Mouse (Mus musculus): ENCODE results near the gene Npr3. TPM values are rescaled to one million over a fixed set of nuclear protein-coding genes. Genes with fewer than 3 reads are reported as not detected.

Npr3 gene
- total RNA-seq (2014; fragmentation: Nextera tagmentation): not detected in 2 replicates
- total RNA-seq (2017): not detected in 2 replicates

GRCm38 (mm10) chr15:11906571-11907531, at the start of gene Npr3:
TSS of gene Npr3 (minus strand) at chr15:11907287.
- no peak for ATAC-seq (replicated peaks; ENCODE audit: low FRiP score, low TSS enrichment, poor library complexity, severe bottlenecking)

DNA sequence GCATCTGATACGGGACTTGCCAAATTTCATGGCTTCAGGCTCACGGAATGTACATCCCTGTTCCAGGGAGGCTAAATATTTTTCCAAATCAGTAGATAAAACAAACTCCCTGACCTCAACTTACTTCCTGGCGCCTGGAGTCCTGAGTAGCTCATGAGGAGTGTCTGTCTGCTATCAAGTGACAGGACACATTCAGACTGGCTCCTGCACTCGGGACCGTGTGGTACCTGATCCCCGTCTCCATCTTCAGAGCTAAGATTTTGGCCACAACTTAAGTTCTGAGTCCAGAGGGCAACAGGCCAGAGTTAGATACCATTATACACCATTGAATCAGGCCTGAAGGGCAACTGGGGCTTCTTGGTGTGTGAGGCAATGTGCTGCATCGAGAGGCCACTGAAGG, 49.0 kb upstream of the Npr3 start:
- no peak for ATAC-seq (replicated peaks; ENCODE audit: low FRiP score, low TSS enrichment, poor library complexity, severe bottlenecking)

DNA sequence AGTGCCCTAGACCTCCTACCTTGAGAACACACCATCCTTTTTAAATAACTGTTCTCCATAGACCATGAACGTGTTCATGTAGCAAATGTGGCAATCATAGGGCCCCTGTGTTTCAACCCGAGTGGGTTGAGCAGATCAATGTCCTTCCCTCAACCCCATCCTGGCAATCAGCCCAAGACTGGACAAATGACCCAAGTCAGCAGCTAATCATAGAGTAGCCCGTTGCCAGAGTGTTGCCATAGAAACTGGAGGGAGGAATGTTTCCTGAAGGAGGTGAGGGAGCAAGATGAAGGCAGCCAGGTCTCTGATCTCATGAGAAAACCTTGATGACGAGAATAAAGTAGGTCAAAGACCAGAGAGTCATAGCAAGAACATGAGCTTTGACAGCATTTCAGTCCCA, 47.1 kb upstream of the Npr3 start:
- ATAC-seq (replicated peaks; ENCODE audit: low FRiP score, low TSS enrichment, poor library complexity, severe bottlenecking): no peak

DNA sequence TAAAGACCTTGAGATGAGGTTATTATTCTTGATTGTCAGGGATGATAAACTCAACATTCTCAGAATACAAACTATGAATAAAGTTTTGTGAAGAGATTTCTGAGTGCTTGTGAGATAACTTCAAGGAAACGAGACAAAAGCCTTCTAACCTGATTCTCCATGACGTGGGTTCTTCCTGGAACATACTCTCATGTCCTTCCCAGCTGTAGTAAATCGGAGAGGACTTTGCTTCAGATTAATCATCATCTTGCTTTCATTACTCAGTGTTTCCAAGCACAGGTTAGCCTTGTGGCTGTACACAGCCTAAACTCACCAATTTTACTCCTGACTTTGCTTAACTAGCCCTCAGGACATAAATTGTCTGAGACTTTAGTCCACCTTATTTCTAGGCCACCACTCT, 45.1 kb upstream of the Npr3 start:
- ATAC-seq (replicated peaks; ENCODE audit: low FRiP score, low TSS enrichment, poor library complexity, severe bottlenecking): no peak

GRCm38 (mm10) chr15:11951181-11951580, 44.1 kb upstream of the Npr3 start:
- ATAC-seq (replicated peaks; ENCODE audit: low FRiP score, low TSS enrichment, poor library complexity, severe bottlenecking): no peak

- ATAC-seq (replicated peaks; ENCODE audit: low FRiP score, low TSS enrichment, poor library complexity, severe bottlenecking): no peak
Observed at GRCm38 (mm10) chr15:11950144-11950543, 43.1 kb upstream of the Npr3 start.

GRCm38 (mm10) chr15:11949490-11949889, 42.4 kb upstream of the Npr3 start:
- no peak for ATAC-seq (replicated peaks; ENCODE audit: low FRiP score, low TSS enrichment, poor library complexity, severe bottlenecking)

GRCm38 (mm10) chr15:11940855-11941254, 33.8 kb upstream of the Npr3 start:
- ATAC-seq (replicated peaks; ENCODE audit: low FRiP score, low TSS enrichment, poor library complexity, severe bottlenecking): no peak

DNA sequence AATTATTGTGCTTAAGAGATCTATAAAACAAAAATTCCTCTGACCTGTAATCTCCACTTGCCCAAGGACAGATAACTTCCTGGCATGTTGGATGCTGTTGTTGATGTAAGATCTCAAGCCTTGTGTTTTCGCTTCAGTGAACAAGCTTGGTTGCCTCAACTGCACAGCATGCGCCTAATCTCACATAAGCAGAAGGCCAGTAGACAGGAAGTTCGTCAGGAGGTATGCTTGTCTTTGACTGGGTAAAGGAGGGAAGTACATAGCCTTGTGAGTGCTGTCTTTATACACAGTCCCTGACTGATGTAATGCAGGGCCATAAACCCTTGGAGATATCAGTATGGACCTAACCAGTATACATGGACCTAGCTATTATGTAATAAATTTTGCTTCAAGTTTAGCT, 20.7 kb upstream of the Npr3 start:
- ATAC-seq (replicated peaks; ENCODE audit: low FRiP score, low TSS enrichment, poor library complexity, severe bottlenecking): no peak

DNA sequence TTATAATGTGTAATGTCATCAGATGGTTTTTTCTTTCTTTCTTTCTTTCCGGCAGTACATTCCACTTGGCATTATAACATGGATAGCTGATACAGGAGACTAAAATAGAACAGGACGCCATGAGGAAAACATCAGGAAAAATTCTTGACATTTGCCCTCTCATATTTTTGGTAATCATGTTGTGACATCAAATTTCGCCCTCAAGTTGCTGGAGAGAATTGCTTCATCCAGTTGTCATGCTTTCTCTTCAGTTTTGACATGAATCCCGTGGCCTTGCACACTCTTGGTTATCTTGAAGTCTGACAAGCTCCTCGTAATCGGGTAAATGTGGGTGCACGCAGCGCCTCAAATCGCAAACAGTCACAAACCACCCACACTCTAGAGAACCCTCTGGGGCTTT, 7.0 kb upstream of the Npr3 start:
- ATAC-seq (replicated peaks; ENCODE audit: low FRiP score, low TSS enrichment, poor library complexity, severe bottlenecking): no peak

- ATAC-seq (replicated peaks; ENCODE audit: low FRiP score, low TSS enrichment, poor library complexity, severe bottlenecking): no peak
Observed at GRCm38 (mm10) chr15:11909875-11910274, 2.8 kb upstream of the Npr3 start.

DNA sequence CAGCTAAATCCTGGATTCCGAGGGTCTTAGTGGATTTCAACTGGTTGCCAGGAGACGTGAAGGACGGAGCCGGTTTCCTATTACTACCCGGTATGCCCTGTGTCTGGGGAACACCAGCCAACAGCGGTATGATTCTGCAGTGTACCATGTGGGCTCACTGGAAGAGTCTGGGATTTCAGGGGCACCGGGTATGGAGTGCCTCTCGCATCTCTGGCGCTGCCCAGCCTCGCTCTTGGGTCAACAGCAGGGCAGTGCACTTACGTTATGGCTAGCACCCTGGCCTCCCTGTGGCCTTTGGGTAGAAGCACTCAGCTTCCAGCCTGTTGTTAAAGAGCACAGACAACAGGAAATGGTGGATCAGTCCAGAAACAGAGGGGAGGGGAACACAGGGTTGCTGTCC, 1.1 kb upstream of the Npr3 start:
- no peak for ATAC-seq (replicated peaks; ENCODE audit: low FRiP score, low TSS enrichment, poor library complexity, severe bottlenecking)

- ATAC-seq (replicated peaks; ENCODE audit: low FRiP score, low TSS enrichment, poor library complexity, severe bottlenecking): no peak
Observed at GRCm38 (mm10) chr15:11906021-11906570, 991 bp downstream of the Npr3 start.

GRCm38 (mm10) chr15:11904848-11905672, 2.0 kb downstream of the Npr3 start:
- no peak for ATAC-seq (replicated peaks; ENCODE audit: low FRiP score, low TSS enrichment, poor library complexity, severe bottlenecking)

DNA sequence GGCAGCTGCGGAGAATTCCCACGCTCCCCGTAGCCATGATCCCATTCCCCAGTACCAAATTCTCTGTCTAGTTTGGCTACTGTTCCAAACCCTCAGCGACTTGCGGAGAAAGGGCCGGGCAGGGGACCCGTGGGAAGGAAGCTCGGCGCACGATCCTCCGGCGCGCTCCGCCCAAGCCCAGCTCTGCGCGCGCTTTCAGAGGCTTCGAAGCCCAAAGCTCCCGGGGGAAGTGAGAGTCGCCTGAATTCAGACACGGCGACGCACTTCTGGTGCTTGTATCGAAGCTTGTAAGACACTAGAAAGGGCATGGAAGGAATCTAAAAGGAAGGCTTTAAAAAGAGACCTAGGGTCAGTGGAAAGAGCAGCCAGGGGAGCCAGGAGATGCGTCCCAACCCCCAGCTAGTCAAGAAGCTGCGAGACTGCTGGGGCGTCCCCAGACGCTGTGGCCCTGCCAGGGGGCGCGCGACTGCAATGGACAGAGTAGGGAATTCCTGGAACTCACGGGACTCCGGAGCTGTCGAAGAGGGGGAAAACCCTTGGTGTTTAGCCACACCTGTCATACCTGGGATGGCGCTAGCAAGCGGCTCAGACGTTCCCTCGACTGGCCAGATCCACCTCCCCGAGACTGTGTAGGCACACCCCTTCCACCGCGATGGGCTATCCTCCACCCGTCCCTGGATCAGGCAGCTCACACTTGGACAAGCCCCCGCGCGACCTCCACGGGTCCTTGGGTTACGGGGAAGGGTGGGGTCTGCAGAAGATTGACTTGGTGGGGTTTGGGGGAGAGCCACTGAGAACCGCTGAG, 2.8 kb downstream of the Npr3 start:
- ATAC-seq (replicated peaks; ENCODE audit: low FRiP score, low TSS enrichment, poor library complexity, severe bottlenecking): no peak

DNA sequence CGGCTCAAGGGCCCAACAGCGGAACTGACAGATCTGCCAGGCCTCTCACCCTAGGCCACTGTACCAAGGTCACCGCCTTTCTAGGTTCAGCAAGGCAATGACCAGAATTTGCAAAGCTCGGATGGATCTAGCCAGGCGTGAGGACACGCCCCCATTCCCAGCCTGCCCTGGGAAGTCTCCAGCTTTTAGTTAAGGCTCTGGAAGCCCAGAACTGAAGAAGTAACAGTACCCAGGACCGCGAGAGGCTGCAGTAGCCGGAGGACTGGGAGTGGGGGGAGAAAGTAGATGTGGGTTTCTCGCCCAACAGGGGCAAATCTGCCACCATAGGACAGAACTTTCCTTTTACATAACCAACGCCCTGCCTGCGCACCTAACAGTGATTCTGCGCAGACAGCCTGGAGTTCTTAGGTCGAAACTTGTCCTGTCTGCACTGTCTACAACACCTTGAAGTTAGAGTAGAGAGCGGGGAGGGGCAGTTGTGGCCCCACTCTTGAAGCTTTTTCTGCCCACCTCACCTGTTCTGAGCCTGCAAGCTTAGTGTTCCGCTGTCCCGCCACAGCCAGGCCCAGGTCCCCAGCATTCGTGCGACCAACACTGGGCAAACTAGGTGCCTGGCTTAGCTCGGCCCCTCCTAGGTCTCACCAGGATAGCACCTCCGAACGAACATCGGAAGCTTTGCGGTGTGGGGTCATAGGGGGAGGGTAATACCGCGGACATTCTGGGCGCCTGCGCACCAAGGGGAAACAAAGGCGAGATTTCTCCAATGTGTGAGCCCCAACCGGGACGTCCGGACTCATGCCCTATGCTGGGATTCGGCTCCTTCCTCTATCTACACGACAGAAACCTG, 3.7 kb downstream of the Npr3 start:
- ATAC-seq (replicated peaks; ENCODE audit: low FRiP score, low TSS enrichment, poor library complexity, severe bottlenecking): no peak

DNA sequence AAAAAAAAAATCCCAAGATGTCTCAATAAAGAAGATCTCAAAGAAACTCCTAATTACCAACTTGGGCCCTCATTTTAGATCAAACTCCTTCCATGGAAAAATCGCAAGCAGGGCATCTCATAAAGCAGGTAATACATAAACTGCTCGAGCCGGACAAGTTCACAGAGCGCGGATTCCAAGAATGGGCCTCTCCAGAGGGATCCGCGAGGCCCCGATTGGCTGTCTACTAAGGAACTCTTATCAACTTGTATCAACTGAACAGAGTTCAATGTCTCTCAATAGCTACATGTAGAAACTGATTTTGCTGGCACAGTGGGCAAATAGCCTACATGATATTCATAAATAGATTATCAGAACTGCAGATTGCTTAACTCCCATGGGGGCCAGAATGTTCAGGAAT, 9.5 kb downstream of the Npr3 start:
- no peak for ATAC-seq (replicated peaks; ENCODE audit: low FRiP score, low TSS enrichment, poor library complexity, severe bottlenecking)

DNA sequence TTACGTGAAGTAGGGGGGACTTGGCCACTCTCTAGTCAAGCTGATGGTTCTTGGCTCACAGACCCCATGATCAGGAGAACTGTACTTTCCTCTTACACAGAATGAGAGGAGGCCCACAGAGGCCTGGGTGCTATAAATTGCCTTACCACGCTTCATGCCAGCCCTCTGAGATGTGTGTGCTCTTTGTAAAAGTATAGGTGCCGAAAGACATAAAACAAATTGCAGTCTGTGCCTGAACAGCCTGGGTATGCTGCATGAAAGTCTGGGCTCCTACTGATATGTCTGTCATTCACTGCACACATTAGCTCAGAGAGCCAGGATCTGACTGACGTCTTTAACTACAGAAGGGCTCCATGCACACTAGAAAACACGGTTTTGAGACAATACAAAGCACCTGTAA, 9.9 kb downstream of the Npr3 start:
- ATAC-seq (replicated peaks; ENCODE audit: low FRiP score, low TSS enrichment, poor library complexity, severe bottlenecking): no peak

DNA sequence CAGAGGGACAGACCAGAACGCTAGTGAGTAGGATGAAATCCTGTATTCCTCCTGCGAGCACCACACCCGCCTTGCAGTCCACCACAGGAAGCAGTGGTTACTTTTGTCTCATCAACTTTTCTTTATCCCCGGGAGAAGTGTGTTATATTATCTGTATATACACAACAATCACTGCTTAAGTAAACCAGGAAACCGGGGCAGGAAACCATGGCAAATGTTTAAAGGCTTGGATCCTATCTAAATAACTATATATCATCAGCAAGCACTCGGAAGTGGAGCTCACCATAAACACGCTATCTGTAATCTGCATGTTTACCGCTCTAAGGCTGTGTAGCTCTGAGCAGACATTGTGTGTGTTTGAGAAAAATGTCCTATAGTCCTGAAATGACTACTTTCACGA, 13.1 kb downstream of the Npr3 start:
- no peak for ATAC-seq (replicated peaks; ENCODE audit: low FRiP score, low TSS enrichment, poor library complexity, severe bottlenecking)
